Mouse (Mus musculus) CD4-positive, CD25-positive, alpha-beta regulatory T cell, adult 4 months (primary cell): ENCODE data around the gene Emsy. TPM values are rescaled to one million over a fixed set of nuclear protein-coding genes. Genes with fewer than 3 reads are reported as not detected.

ENCODE experiments used
- ATAC-seq: one replicate; pipeline ENCODE4 v1.8.0; 2017
- polyA plus RNA-seq, 2 experiments: library from polyadenylated mRNA; unstranded; fragments of 100-300 nt; shearing (Covaris generic); gene quantifications; one replicate each; pipeline ENCODE4 v1.2.1; 2017

Emsy gene
- polyA plus RNA-seq, 2 experiments from 2014 or later: 71.4 to 73.3 TPM

DNA sequence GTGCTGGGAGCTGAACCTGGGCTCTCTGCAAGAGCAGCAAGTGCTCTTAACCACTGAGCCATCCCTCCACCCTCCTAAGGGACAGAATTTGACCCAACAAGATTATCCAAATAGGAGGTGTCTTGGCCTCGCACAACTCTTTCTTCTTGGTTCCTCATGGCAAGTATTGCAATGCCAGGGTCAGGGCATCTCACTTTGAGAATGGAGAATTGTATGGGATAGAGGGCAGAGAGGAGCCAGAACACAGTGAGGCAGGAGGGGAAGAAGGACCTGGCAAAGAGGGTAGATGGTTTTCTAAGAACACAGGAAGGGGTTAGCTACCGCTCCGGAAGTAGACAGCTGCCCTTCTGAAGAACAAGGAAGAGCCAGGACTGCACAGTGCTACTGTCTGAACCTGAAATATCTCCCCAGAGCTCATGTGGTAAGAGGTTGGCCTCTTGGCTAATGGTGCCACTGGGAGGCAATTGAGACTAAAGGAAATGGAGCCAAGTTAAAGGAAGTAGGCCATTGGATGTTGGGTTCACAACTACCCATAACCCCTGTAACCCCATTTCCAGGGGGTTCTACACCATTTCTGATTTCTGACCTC is 80.8 kb downstream of the Emsy start:
- peak; percentile 46 for ATAC-seq

DNA sequence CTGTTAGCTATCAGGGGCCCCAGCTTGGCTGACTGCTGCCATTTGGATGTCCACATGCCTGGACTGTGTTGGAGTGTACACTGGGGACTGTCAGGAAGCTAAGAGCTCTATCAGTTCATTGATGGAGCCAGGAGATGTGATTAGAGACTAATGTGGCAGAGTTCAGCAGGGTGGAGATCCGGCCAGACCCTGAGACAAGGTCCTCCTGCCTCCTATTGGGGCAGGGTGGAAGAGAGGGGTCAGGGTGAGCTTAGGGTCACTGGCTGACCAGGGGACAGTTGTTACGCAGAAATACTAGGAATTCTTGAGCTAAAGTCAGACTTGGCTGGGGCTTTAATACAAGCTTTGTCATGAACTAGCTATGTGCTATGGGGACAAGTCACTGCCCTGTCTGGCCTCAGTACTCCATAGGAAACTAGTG is 81.8 kb downstream of the Emsy start:
- ATAC-seq: no peak

DNA sequence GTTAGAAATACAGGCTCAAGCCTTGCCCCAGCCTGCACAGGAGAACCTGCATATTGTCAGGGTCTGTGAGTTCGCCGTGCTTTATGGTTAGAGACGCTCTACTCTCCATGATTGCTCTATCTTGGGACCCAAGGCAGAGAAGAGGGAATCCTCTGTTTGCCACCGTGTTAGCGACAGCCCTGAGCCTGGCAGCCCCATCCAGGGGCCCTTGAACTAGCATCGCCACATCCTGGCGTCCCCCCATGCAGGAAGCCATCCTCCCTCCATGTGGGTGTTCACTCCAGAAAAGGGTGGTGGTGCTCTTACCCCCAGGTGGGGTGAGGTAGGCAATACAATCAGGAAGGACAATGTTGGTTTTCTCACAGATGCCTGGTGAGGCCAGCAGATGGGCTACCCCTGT is 82.3 kb downstream of the Emsy start:
- ATAC-seq: peak; percentile 59

DNA sequence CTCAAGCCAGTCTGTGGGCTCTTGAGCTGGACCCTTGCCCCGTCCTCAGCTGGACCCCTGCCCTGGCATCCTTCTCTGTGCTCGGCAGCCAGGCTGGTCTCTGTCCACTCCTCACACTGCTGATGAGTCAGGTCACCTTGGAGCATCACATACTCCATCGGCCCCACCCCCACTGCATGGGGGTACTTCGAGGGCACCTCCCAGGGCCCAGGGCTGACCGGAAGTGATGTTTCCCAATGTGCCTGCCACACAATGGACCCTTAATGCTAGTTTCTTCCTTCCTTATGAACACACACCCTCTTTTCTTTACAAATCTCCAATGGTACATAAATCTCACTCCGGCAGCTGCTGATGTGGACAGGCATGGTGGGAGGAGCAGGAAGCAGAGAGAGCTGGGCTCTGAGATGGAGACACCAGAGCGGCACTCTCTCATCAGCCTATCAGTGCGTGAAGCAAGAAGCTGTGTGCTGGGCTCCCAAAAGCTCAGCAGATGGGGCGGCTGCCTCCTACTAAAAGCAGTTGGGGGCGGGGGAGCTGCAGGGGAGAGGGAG is 83.3 kb downstream of the Emsy start:
- no peak for ATAC-seq

DNA sequence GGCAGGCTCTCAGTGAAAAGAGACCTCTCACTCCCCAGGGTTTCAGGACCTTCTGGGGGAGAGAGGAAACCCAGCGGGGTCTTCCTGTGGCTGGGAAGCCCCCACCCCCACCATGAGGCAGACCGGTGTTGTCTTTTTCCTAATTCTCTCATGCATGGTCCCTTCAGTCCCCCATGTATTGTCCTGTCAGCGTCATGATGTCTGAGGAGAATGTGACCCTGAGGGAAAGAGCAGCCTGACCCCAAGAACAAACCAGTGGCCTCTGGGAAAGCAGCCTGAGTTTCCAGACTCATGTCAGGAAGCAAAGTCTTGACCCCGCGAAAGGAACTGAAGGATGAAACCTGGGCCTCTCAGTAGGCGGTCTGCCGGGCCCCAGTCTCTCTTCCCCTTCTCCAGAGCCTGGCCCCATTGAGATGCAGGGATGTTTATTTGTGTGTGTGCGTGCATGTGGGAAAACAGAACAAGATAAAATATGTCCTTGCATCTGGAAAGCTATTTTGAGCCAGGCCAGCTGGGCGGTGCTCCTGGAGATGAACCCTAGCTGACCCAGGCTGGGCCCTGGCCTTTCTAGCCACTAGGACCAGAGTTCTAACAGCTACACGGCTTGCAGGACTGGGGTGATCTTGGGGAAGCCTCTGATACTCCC is 84.2 kb downstream of the Emsy start:
- ATAC-seq: no peak

DNA sequence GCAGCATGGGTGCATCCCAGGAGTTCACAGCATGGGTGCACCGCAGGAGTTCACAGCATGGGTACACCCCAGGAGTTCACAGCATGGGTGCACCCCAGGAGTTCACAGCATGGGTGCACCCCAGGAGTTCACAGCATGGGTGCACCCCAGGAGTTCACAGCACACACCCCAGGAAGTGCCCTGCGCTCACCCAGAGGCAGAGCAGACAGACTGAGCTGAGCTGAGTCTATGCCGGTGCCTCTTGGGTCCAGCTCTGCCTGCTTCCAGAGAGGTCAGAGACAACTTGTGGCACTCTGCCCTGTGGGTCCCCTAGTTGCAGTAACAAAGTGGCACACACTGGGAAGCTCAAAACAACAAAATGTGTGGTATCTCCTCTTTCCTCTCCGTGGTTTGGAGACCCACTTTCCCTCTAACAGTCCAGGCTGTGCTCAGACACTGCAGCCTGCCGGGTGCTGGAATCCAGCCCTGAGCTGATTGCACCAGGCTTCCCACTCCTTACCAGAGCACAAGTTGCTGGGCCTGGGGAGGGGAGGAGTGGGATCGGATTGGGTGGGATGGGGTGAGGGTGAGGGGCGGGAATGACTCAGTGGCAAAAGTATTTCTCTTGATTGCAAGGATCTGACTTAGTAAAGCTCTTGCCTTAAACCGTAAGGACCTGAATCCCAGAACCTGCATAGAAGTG is 85.6 kb downstream of the Emsy start:
- ATAC-seq: peak; percentile 46

DNA sequence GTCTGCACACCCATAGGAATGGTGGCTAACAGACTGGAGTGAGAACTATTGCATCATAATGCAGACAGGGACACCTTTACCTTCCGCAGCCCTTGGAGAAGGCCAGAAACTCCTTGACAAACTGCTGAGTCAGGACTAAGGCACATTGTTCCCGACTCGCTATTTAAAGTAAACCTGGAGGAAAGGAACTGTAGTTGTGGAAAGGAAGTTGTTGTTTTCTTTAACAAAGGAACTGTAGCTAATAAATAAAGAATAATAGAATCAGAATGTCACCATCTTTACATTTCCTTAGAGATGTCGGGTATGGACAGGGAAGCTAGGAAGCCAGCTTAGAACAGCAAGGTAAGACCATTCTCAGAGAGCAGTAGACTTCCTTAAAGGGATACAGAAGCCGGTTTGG is 89.5 kb downstream of the Emsy start:
- ATAC-seq: no peak

DNA sequence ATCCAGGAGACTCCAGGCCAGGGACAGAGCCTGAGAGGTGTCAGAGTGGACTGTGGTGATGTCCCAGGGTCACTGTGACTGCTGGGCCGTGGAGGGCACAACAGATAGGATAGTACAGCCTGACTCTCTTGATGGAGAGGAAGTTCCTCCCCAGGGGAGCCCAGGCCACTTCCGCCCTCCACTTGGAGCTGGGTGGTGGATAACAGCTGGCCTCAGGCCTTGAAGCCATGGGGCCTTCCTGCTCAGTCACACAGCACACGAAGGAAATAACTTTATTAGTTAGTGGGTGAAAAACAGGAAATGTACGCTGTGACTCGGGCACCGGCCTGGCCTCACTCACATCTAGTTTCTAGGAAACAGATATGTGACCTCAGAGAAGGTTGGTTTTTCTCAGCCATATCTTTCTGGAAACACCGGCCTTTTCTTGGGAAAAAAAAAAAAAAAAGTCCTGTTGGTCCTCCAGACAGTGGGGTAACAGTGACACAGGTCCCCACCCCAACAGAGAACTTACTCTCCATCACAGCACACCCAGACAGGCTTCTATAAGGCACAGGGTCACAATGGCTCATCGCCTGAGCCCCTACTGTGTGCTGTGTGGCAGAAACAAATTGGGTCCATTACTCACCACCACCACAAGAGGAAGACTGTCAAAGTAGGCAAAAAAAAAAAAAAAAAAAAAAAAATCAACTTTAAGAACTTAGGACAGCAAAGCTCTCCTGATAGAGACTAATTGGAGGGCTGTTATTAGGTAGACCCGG is 91.8 kb downstream of the Emsy start:
- ATAC-seq: peak; percentile 60

DNA sequence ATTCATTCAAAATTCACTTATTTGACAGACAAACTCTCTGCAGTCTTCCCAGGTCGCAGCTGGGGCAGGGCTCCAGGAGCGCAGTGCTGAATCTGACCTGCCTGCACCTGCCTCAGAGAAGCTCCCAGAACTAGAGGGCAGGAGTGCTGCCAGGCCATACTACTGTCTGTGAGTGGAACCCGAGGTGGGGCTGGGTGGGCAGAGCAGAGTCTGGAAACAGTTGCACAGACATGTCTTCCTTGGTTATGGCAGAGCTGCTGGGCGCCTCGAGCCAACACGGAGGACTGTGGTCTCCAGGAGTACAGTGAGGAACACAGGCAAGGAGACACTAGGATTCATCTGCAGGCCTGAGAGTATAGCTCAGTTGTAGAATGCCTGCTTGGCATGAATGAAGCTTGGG is 92.6 kb downstream of the Emsy start:
- no peak for ATAC-seq

DNA sequence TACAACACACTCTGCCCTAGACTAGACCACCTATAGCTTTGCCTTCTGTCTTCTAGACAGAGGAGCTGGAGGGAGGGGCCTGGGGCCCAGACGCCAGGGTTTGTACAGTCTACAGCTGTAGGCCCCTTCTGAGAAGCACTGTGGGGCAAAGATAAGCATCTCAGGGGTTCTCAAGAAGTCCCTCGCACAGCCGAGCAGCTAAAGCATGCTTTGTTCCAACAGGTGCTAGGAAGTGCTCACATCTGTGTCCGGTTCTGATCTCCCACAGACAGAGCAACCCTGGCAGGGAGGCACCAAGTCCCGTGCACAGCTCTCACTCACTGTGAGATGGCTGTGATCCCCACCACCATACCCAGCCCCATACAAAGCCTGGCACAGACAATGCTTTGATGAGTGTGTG is 93.6 kb downstream of the Emsy start:
- ATAC-seq: peak; percentile 69

DNA sequence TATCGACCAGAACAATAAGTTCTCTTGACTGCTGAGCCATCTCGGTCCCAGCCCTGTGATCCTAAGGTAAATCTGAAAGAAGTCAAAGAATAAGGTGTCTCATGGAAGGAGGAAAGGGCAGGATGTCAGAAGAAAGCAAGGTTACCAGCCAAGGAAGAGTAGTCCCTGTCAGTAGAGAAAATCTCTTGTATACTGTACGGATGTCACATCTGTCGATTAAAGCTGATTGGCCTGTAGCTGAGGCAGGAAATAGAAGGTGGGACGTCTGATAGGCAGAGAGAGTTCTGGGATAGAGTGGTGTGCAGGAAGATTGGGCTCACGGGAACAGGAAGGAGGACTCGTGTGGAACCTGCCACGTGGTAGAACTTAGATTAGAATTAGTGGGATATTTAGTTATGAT is 94.4 kb downstream of the Emsy start:
- peak; percentile 53 for ATAC-seq

DNA sequence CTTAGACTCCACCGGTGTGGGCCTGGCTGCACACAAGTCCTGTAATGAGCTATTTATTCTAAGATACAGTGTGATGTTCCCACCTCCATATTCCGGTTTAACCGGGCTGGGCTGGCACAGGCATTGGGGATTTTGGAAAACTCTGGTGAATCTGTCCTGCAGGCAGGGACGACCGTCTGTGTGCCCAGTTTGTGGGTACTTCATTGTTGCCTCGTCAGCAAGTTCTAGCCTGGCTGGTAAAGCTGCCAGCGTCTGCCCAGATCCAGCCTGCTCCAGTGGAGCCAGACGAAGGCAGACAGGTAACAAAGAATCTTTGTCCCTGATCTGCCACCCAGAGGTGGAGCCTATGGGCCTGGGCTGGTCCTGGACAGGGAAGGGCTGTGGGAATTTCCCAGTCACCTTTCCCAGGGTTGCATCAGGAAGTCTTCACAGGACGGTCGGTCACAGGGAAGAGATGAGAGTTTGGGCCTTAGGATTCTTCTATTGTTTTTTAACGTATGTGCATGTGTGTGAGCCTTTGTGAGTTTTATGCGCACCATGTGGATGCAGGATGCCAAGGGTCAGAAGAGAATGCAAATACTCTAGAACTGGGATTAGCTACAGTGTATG is 94.9 kb downstream of the Emsy start:
- ATAC-seq: no peak

DNA sequence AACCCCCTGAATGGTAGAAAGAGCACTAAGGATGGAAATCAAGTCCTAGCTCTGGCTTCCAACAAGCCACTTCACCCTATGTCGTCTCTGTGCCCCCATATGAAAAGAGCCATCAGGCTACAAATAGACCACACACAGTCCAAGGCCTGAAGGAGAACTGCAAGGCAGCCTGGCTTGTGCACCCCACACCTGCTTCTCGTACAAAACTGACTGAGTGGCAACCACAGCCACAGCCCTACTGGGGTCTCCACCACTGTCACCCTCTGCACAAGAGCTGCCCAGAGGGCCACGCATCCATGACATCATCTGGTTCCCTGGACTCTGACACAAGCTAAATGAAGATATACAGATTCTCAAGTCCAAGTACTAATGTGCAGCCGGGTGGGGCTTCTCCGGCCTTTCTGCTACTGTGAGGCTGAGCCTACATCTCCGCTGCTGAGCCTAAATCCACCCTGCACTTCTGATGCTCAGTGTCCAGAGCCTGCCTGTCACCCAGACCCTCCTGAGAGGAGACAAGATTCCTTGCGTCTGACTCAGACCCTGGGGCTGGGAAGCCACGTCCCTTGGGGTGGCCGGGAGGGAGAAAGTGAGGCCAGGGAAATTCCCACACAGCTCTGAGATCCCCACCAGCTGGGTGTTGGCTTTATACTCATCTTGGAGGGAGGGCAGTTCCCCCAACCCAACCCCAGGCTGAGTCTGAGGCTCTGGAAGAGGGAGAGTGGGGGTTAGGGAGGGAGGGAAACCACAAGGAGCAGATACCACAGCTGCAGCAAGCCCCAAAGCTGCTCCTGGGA is 98.3 kb downstream of the Emsy start:
- no peak for ATAC-seq

DNA sequence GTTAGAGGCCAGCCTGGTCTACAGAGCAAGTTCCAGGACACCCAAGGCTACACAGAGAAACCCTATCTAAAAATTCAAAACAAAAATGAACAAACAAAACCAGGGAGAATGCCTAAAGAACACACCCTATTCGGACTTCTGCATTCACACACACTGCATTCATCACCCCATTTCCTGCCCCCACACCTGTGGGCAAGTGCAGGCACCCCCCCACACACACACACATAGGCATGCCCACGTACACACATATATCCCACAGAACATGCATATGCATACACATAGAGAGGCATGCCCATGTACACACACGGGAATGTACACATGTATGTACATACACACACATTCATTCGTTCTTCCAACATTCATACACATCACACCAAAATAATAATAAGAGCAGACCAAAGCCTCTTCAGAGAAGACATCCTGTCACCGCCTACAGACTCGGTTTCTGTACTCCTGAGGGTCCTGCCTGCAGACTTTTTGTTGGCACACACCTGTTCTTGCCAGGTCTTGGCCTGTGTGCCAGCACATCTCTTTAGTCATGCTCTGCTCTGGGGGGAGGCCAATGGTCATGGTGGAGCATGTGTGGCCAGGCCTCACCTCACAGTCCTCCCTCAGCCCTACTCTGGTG is 99.7 kb downstream of the Emsy start:
- ATAC-seq: peak; percentile 62

DNA sequence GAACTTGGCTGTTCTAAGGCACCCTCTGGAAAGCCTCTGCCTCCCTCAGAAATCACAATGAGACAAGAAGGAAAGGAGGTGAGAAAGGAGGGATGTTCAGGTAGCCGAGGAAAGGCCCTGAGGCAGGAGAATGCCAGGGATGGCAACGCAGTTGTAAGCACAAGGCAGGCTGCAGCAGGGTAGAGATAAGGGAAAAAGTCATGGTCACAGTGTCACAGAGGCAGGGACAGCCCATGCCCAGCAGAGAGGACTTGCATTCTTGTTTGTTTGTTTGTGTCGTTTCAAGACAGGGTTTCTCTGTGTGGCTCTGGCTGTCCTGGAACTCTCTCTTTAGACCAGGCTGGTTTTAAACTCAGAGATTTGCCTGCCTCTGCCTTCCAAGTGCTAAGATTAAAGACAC is 105.5 kb downstream of the Emsy start:
- ATAC-seq: no peak

DNA sequence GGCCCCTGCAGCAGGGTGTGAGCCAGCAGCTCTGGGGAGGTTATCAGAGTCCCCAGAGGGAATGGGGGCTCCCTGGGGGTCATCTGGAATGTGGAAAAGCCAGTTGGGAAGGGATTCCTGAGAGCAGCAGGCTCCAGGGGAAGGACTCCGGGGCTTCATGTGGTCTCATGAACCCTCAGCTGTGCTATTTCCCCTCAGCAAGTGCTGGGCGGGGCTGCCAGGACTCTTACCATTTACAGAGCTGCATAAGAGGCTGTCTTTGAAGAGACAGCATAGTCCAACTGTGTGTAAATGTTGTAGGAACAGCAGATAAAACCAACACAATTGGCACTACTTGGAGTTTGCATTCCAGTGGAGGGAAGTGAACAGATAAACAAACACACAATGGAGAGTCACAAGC is 106.0 kb downstream of the Emsy start:
- ATAC-seq: no peak

DNA sequence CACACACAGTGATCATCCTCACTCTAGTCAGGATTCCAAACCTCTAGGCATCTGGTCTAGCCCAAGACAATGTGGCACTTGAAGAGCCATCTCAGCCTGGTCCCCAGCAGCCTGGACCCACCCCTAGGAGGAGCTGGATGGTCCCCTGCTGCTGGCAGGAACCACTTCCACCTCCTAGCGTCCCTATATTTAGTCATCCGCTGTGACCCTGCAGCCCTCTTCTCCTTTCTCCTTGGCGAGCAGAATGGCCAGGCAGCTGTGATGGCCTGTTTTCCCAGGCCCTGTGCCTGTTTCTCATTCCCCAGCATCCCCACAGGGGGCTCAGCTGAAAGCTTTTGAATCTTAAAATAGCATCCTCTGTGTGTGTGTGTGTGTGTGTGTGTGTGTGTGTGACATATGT is 107.7 kb downstream of the Emsy start:
- no peak for ATAC-seq

DNA sequence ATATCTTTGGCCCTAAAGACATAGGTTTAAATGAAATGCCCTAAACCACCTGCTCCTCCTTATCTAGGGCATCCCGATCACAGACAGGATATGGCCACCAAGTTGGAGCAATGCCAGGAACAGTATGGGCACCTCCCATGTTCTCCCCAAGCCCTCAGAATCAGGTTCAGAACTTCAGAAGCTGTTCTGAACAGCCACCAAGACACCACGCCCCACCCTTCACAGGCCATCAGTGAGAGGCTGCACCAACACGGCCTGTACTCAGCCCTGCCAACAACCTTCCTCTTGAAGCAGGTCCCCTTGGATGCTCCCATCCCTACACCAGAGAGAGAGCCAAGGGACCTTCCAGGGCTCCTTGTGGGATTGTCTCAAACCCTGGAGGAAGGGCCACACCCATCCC is 112.0 kb downstream of the Emsy start:
- ATAC-seq: peak; percentile 62

DNA sequence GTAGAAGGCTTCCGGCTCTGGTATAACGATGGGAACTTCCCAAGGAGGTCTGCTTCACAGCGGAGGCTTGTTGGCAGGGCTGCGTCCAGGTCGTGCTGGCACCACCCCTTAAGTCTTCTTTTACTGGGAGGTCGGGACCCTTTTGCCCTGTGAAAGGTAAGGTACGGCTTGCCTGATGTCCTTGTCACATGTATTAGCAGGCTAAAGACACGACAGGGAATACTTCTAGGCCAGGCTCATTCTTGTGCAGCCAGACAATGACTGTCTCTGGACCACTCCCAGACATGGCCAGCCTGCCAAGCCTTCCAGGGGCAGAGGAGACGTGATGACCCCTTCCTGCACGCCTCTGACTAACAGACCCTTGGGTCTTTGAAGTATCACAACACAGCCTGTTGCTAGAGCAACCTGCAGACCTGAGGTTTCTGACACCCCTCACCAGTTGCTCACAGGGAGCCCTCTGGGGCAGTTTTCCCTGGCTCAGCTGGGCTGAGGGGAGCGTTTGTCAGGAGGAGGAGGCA is 112.7 kb downstream of the Emsy start:
- ATAC-seq: no peak

DNA sequence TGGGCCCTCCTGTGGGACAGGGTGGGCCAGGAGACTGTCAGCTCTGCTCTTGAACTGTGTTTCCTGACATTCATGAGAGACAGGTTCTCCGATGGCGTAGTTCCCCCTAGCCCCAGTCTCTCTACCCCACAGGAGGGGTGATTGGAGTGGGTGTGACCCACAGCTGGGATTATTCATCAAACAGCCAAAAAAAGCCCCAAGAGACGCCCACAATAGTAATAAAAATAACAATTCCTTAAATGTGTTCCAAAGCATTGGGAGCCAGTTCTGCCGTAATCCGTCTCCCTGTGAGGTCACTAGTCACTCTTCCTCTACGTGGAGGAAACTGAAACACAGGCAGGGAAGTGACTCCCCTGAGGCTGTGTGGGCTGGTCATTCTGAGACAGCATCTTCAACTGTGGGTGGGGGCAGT is 113.8 kb downstream of the Emsy start:
- no peak for ATAC-seq

DNA sequence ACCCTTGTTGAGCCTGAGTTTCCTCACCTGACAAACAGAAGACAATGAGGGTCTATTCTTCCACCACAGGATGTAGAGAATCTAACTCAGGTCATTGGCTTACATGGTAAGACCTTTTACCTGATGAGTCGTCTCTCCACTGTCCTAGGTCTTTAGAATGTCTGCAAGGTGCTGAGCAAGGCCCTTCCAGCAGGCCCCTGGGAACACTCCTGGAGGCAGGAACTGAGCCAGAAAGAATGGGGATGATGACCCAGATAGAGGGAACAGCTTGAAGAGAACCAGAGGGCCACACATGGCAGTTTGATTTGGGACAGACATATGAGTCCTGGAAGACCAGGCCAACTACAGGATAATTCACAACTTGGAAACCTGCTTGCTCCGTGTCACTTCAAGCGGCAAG is 114.3 kb downstream of the Emsy start:
- ATAC-seq: no peak
